Mouse (Mus musculus): ENCODE results near the gene Fzd2. TPM values are rescaled to one million over a fixed set of nuclear protein-coding genes. Genes with fewer than 3 reads are reported as not detected.

Fzd2 gene
- total and polyA plus RNA-seq, 3 experiments = not detected

- Histone ChIP-seq H3K27ac (ENCODE audit: control insufficient read depth, low read depth, low read length) (no peak overlapping the region), H3K4me1 (ENCODE audit: control insufficient read depth in 1 of 2, insufficient read depth in 2 of 2, low read length in 2 of 2) (no peaks in the 10 kb centered on the region), H3K9me3 (replicated peaks; ENCODE audit: insufficient read depth, low read length) (no peaks in the 10 kb centered on the region), H3K27me3 (ENCODE audit: control insufficient read depth in 1 of 2, insufficient read depth in 2 of 2, low read length in 2 of 2) (peaks cover 19 to 27% of the 10 kb centered on the region in 2 experiments), H3K36me3 (ENCODE audit: control insufficient read depth in 1 of 2, insufficient read depth in 2 of 2, low read length in 2 of 2) (no peaks in the 10 kb centered on the region), H3K9ac (ENCODE audit: control insufficient read depth, low read depth, low read length, poor library complexity, severe bottlenecking) (no peak overlapping the region), H3K4me3 (ENCODE audit: control insufficient read depth in 1 of 2, insufficient read depth in 1 of 2, low read depth in 2 of 2, low read length in 2 of 2) (no peak overlapping the region), H3K79me2 (ENCODE audit: control insufficient read depth, insufficient read depth, low read length, poor library complexity) (no peaks in the 10 kb centered on the region)
- DNase-seq (ENCODE audit: low read depth, low spot score) = no peak
- TF ChIP-seq ZC3H11A (IDR thresholded peaks at IDR 0.05; ENCODE audit: low read depth, low read length) (no peak), E2F4 (IDR thresholded peaks at IDR 0.05; ENCODE audit: borderline replicate concordance, low read depth, low read length) (no peak), RCOR1 (IDR thresholded peaks at IDR 0.05; ENCODE audit: low read depth, low read length) (no peak), POLR2AphosphoS2 (IDR thresholded peaks at IDR 0.05; ENCODE audit: low read length) (no peak), MEF2A (IDR thresholded peaks at IDR 0.05; ENCODE audit: extremely low read depth, insufficient replicate concordance, low read depth, low read length, poor library complexity, severe bottlenecking) (no peak), JUND (IDR thresholded peaks at IDR 0.05; ENCODE audit: low read depth, low read length) (no peak), MAX (IDR thresholded peaks at IDR 0.05; ENCODE audit: low read length) (no peak), POLR2A (IDR thresholded peaks at IDR 0.05; ENCODE audit: control insufficient read depth in 1 of 2, insufficient read depth in 1 of 2, low read depth in 1 of 2, low read length in 2 of 2, poor library complexity in 1 of 2) (no peak)
Measured at GRCm38 (mm10) chr11:102630731-102631130, 26.5 kb downstream of the Fzd2 start.

GRCm38 (mm10) chr11:102631203-102631602 is 27.0 kb downstream of the Fzd2 start:
- H3K4me3 ChIP-seq (ENCODE audit: control insufficient read depth in 1 of 2, insufficient read depth in 1 of 2, low read depth in 2 of 2, low read length in 2 of 2) = no peak overlapping the region
- no peak overlapping the region for H3K9ac ChIP-seq (ENCODE audit: control insufficient read depth, low read depth, low read length, poor library complexity, severe bottlenecking)
- H3K36me3 ChIP-seq (ENCODE audit: control insufficient read depth in 1 of 2, insufficient read depth in 2 of 2, low read length in 2 of 2) = no peaks in the 10 kb centered on the region
- H3K79me2 ChIP-seq (ENCODE audit: control insufficient read depth, insufficient read depth, low read length, poor library complexity) = no peaks in the 10 kb centered on the region
- TF ChIP-seq JUND (IDR thresholded peaks at IDR 0.05; ENCODE audit: low read depth, low read length) (no peak), CTCF (IDR thresholded peaks at IDR 0.05 in 2 of 3, conservative IDR thresholded peaks at IDR 0.05 in 1 of 3; ENCODE audit: control insufficient read depth in 1 of 3, insufficient read depth in 1 of 3, low read depth in 2 of 3, low read length in 3 of 3, poor library complexity in 1 of 3, severe bottlenecking in 1 of 3) (no peak), ETS1 (IDR thresholded peaks at IDR 0.05; ENCODE audit: low read depth, low read length) (no peak), RCOR1 (IDR thresholded peaks at IDR 0.05; ENCODE audit: low read depth, low read length) (no peak), BHLHE40 (IDR thresholded peaks at IDR 0.05; ENCODE audit: borderline replicate concordance, low read depth, low read length) (no peak), POLR2A (IDR thresholded peaks at IDR 0.05; ENCODE audit: control insufficient read depth in 1 of 2, insufficient read depth in 1 of 2, low read depth in 1 of 2, low read length in 2 of 2, poor library complexity in 1 of 2) (no peak), MYC (IDR thresholded peaks at IDR 0.05; ENCODE audit: low read depth, low read length) (no peak), CHD1 (IDR thresholded peaks at IDR 0.05; ENCODE audit: low read depth, low read length) (no peak), GABPA (IDR thresholded peaks at IDR 0.05; ENCODE audit: low read depth, low read length) (no peak), CHD2 (IDR thresholded peaks at IDR 0.05; ENCODE audit: low read length) (no peak), E2F4 (IDR thresholded peaks at IDR 0.05; ENCODE audit: borderline replicate concordance, low read depth, low read length) (no peak), HCFC1 (IDR thresholded peaks at IDR 0.05; ENCODE audit: low read depth, low read length) (no peak), MAFK (IDR thresholded peaks at IDR 0.05; ENCODE audit: borderline replicate concordance, low read depth, low read length) (no peak), ELF1 (IDR thresholded peaks at IDR 0.05; ENCODE audit: low read depth, low read length) (no peak), MAX (IDR thresholded peaks at IDR 0.05; ENCODE audit: low read length) (no peak), UBTF (IDR thresholded peaks at IDR 0.05; ENCODE audit: borderline replicate concordance, insufficient read depth, low read depth, low read length) (no peak), MYB (IDR thresholded peaks at IDR 0.05; ENCODE audit: low read depth, low read length) (no peak), MAZ (IDR thresholded peaks at IDR 0.05; ENCODE audit: low read depth, low read length) (no peak)
- no peak for DNase-seq (ENCODE audit: low read depth, low spot score)
- H3K4me1 ChIP-seq (ENCODE audit: control insufficient read depth in 1 of 2, insufficient read depth in 2 of 2, low read length in 2 of 2) = no peaks in the 10 kb centered on the region
- H3K27ac ChIP-seq (ENCODE audit: control insufficient read depth, low read depth, low read length) = no peak overlapping the region
- H3K27me3 ChIP-seq (ENCODE audit: control insufficient read depth in 1 of 2, insufficient read depth in 2 of 2, low read length in 2 of 2) = peaks cover 19 to 27% of the 10 kb centered on the region in 2 experiments
- H3K9me3 ChIP-seq (replicated peaks; ENCODE audit: insufficient read depth, low read length) = no peaks in the 10 kb centered on the region

Measured in MEL (cell line).